Mouse (Mus musculus) T-helper 1 cell (primary cell): ENCODE measurements around the gene Nol9.

ENCODE experiments used
- in situ Hi-C: fragments of 300-600 bp; cut with MboI, MseI; formaldehyde crosslinking; loops from one replicate; pipeline ENCODE4 v1.15.1; 2025; ENCODE audit warnings: high pct_unique_total_duplicates

Gene Nol9

DNA sequence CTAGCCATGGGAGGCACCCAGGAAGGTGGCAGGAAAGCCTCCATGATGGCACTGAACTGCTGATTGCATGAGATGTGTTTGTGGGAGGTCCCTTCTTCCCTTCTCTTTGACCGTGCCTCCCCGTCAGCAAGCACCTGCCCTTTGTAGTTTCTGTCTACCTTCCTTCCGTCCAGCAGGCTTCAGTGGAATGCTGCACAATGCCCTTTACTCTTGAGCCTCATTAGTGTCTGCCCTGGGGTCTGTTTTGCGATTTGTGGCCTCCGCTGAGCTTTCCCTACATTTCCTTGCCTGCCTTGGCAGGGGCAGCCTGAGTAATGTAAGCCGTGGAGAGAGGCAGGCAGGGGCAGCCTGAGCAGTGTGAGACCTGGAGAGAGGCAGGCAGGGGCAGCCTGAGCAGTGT, 5.5 kb downstream of the Nol9 start:
- in situ Hi-C loops = no loop called here

DNA sequence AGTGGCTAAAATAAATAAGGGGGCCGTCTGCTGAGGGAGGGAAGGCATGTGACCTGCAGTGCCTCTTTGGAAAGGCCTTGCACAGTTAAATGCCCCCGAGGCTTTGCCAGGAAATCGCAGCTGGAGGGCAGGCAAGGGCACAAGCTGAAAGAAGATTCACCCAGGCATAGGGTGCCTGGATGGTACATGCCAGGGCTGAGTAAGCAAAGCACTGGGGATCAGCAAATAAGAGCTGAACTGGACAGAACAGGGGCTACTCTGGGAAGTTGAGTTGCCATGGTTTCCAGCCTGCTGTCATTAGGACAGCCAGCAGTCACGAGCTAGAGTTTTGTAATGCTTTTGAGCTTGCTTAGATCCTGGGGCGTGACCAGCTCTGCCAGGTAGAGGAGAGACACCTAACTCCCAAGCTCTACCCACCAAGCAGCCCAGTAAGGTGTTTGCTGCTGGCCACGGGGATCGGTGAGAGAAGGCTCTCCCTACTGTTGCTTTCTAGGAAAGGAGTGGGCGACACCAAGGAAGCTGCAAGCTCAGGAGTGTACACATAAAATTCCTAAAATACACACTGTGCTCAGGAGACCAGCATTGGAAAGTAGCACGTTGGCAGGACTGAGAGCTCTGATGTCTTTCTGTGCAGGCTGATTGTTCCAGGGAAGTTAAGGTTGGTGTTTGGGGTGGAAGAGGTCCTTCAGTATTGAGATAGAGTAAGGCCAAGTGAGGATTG, 23.4 kb downstream of the Nol9 start:
- in situ Hi-C loops = no loop called here

DNA sequence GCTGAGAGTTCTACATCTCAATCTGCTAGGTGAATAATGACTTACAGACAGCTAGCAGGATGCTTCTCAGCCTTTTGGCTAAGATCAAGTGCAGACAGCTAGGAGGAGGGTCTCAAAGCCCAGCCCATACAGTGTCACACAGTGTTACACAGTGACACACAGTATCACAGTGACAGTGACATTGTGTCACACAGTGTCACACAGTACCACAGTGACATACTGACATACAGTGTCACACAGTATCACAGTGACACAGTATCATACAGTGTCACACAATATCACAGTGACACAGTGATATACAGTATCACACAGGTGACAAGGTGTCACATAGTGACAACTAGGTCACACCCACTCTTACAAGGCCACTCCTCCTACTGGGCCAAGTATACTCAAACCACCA, 28.2 kb downstream of the Nol9 start:
- in situ Hi-C loops = no loop called here

DNA sequence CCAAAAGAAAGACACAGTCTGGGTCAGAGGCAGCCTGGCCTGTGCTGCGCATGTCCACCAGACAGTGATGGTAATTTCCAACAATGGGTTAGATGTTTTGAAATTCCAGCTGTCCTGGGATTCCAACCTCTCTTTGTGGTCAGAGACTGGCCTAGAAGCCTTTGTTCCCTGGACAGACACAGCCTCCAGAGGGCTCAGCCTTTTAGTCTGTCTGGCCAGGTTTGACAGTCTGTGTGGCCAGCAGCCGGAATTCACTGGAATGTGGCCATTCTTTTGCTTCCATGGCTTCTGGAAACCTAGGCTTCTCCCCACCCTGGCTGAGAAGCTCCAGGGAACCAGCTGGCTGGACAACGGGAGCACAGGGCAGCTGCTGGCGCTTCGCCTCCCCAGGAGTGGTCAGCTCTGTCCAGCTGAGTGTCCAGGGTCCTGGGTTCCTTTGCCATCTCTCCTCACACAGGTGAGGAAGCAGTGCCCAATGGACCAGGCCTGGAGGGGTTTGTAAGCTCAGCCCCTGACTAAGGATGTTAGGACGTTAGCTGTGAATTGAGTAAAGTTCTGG, 29.1 kb downstream of the Nol9 start:
- in situ Hi-C loops = no loop called here

DNA sequence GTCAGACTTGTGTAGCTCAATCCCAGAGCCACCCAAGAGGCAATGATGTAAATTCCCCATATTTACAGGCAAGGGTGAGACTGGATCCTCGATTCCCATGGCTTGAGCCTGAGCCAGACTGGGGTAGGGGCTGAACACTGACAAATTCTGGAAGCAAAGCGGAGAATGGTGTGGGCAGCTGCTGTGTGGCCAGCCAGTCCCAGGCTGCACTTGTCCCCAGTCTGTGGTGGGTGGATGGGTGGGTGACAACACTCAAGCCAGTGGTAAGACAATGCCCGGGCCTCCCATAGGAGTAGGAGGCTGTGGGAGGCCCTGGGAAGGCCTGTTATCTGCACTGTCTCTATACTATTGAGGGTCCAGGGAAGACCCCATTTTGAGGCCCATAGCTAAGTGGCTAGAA, 30.1 kb downstream of the Nol9 start:
- in situ Hi-C loops = no loop called here

DNA sequence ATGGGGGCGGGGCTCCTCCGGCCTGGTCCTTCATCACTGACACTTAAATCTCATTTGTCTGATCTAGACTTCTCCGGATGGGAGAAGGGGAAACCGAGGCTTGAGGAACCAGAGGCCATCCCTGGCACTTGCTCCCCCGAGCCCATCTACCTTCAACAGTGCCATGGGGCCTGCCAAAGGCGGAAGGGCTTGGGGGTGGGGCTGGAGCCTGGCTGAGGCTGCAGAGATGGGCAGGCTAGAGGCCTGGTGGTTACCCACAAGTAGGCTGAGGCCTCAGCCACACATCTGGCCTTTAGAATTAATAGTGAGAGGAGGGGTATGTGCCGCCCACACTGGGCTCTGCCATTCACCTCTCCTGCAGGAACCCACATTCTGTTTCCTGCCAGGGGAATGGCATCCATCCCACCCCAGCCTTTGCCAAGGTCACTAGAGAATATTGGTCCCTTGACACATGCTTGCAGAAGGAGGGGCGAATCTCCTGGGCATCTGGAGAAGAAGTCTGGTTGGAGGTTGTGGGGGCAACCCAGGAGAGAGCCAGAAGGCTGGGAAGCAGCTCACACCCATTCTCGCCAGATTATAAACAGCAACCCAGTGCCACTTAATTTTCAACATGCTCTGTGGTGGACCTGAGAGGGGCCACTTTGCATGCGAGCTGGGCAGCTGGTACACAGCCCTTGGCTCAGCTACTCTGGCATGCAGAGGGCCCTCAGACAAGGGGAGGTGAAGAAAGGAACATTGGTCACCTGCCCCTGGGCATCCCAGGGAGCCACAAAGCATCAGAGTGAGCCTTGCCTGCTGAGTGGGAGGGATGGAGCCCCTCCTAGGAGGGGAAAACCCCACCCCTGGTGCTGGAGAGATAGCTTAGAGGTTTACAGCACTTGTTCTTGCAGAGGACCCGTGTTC, 31.6 kb downstream of the Nol9 start:
- in situ Hi-C loops = no loop called here

DNA sequence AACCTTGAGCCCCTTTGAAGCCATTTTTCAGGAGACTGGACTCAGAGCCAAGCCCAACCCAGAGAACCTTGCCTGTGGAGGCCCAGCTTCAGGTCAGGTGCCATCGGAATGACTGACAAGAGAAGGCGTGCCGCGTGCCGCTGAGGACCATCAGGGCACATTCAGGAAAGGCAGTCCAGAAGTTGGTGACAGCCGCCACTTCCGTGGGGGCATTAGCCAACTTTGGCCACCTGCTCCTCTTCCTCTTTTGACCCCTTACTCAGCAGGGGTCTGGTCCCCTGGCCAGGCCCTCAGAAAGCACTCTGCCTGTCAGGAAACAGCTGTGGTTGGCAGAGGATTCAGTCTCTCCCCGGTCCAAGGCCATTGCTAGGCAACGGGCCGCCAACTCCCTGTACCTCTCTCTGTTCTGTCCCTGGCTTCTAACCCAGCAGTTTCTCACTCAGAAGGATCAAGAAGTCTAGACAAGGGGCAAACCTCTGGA, 33.0 kb downstream of the Nol9 start, which contains the start of gene Plekhg5:
Gene Plekhg5, plus strand, starts transcription at position 378 of the 481 bp plus-strand sequence.
- in situ Hi-C loops = no loop called here

DNA sequence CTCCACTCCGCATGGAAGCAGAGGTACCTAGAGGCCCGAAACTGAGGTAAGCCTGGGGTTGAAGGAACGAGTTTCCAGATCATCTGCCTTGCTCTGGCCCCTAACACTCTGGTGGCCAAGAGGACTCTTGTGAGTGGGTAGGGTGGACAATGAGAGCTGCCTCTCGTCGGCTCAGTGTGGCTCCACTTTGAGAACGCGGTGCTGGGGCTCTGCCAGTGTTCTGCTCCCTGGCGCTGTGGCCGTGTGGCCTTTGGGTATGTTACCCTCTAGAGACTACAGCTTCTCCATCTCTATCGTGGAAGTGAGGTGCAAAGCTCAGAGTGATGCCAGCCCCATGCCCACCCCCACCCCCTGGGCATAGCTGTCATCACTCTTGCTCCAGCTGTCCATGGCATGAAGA, 33.5 kb downstream of the Nol9 start:
- in situ Hi-C loops = no loop called here

DNA sequence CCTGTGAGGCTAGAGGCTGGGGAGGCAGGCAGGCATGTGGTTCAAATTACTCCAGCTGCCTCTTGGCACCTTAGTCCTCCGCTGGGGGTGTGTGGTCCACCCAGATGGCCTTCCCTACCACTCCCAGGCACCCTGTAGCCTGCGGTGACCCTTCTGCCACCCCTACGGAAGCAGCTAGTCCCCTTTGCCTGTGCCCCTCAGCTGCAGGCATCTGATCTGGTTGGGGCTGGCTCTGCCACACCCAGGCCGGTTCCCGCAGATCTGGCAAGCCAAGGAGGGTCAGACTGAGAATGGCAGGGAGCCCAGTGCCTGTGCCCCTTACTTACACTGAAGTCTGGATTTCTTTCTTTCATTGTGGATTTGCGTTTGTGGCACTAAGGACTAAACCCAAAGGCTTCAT, 34.6 kb downstream of the Nol9 start:
- in situ Hi-C loops = no loop called here

DNA sequence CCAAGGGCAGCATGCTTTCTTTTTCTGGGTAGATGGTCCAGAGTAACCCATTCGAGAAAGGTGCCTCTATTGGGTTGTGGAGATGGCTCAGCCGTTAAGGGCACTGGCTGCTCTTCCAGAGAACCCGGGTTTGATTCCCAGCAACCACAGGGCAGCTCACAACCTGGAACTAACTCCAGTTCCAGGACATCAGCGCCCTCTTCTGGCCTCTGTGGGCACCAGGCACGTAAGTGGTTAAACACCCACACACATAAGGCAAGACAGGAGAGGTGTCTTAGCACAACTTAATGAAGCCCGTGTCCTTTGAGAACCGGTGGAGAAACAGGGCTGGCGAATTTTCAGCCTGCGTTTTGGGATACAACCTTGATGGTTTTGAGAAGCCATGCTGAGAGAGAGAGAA, 35.4 kb downstream of the Nol9 start:
- in situ Hi-C loops = no loop called here

DNA sequence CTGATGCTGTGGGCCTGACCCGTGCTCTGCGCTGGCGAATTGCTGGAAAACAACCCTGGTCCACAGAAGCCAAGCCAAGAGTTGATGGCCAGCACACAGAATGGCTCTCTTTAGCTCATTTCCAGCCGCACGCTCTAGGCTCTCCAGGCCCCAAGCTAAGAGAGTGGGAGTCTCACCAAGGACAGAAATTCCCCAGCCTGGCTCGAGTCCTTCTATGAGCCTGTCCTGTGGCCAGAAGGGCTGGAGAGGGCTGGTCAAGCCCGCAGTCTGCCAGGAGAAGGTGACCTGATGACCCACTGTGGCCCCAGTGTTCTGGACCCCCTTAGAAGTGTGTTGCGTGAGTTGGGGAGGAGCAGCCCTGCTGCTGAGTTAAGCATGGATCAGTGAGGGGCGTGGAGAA, 38.1 kb downstream of the Nol9 start:
- in situ Hi-C loops = no loop called here

DNA sequence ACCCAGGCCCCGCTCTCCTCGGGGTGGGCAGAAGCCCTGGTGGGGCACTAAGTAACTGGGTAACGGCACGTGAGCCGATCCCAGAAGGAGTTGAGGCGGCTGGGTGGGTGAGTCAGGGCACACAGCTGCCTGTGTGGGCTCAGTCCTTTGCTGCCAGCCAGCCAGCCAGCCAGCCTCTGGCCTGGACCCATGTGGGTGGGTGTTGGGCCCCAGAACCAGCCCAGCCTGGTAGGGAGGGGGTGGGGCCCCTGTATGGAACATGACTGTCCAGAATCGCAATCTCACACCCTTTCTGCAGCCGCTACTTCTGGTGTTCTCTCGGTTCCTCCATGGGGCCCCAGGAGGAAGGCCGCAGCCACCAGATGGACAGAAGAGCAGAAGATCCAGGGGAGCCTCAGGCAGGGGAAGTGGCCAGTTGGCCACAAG, 39.0 kb downstream of the Nol9 start:
- in situ Hi-C loops = no loop called here

DNA sequence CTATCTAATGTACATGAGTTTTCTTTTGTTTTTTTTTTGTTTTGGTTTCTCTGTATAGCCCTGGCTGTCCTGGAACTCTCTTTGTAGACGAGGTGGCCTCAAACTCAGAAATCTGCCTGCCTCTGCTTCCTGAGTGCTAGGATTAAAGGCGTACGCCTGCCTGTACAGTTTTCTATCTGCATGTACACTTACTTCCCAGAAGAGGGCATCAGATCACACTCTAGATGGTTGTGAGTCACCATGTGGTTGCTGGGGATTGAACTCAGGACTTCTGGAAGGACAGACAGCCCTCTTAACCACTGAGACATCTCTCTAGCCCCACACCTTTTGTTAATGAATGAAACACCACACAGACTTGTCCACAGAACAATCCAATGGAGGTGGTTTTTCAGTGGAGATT, 40.1 kb downstream of the Nol9 start:
- in situ Hi-C loops = no loop called here

DNA sequence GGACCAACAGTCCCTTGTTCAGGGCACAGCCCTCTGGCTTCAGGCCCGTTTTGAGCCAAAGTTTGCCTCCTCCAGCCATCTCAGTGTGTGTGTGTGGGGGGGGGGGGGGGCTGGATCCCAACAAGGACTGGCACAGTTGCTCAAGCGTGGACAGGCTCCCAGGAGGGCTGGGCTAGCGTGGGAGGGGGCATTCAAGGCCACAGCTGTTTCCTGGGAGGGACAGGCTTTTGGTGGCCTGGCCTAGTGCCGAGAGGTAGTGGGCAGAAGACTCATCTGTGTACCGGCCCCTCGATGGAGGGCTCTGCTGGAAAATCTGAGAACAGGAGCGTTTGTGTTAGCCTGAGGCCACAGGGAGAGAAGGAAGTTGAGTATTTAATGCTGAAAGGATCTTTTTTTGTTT, 40.8 kb downstream of the Nol9 start:
- in situ Hi-C loops = no loop called here

DNA sequence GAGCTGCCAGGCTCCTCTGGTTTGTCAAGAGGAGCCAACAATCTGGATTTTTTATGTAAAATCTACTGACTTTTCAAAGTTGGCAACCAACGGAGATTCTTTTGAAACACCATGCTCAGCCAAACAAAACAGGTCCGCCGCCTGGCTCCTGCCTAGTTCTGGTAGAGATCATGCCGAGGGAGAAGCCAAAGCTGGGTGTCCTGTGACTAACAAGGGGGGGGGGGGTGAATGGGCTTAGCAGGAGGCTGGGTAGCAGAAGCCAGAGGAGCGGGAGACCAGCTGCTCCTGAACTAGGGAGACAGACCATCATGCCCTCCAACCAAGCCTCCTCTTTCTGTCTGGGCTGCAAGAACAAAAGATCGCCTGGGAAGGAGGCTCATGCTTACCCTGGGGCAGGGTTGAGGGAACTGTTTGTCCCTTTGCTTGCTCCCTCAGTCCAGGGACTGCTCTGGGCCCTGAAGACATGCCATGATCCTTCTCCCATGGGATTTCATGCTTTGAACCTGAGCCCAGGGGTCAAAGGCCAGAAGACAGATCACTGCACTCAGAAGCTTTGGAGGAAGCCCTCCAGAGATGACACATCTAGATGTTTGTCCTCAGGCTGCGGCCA, 44.6 kb downstream of the Nol9 start:
- in situ Hi-C loops = no loop called here

DNA sequence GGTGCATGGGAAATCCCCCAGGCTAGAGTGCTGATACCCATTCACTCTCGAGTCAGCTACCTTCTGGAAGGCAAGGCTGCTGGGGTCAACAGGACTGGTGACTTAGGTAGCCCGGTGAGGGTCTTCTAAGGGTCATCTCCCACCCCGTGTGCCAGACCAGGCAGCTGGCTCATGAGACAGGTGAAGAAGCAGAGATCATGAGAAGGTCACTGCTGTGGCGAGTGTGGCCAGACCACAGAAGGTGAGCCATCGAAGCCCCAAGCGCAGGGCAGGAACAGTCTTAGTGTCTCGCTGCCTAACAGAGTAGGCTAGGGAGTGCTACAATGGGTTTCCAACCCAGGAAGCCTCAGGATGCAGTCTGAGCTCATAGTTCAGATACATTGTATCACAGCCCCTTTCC, 45.5 kb downstream of the Nol9 start:
- in situ Hi-C loops = no loop called here

DNA sequence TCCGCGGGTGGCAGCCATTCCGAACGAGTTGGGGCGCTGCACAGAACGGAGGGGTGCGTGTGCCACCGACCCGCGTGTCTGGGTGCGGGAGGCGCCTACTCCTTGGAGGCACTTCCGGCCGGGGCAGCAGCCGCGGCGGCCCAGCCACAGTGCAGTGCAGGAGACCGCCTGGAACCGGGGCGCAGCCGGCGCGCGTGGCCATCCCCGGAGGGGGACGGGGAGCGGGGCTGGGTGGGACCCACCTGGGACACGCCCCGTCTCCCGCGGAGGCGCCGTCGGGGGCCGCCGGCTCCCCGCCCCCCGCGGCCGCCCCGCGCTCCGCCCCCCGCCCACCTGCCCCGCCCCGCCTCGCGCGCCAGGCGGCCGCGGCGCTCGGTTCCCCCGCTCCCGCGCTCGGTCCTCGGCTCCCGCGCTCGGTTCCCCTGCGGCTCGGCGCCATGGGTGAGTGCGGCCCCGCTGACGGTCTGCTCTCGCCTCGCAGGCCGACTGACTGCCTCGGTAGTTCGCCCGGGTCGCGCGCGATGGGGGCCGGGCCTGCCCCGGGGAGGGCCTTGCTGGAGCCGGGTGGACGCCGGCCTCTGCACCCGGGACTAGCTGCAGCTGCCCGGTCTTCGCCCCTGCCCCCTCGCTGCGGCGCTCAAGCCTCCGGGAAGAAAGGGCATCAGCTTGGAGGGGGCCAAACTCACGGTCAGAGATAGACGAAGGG, 47.5 kb downstream of the Nol9 start:
- in situ Hi-C loops = no loop called here

DNA sequence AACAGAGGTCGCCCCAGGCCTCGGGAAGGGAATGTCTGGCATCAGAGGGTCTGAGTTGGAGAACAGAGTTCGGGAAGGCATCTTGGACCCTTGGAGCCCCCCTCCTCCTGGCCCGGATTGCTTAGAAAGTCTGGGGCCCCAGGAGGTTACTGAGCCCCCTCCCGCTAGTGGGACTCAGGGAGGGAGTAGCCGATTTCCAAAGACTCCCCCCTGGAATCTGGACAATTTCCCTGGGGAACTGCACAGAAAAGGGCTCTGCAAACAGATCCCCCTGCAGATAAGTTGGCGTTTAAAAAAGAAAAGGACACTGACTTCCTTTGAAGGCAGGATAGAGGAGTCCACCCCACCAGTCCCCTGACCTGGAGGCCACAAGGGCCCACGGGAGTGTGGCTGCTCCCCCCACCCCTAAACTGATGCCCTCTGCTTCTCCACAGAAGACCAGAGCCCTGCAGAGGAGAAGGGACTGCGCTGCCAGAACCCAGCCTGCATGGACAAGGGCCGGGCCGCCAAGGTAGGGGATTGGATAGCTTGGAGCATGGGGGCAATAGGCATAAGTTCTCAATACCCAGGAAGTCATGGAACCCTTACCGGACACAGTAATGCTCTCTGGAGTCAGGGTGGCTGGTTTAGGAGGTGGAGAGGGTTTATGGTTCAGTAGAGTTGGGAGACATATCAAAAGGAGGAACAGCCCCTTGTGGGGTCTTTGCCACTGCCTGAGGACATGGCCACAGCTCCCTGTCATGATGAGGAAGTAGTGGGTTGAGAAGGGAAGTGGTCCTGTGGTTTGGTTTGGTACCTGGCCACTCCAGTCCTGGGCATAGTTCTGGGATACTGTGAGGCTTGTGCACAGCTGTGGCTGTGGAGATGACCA, 48.3 kb downstream of the Nol9 start:
- in situ Hi-C loops = no loop called here

DNA sequence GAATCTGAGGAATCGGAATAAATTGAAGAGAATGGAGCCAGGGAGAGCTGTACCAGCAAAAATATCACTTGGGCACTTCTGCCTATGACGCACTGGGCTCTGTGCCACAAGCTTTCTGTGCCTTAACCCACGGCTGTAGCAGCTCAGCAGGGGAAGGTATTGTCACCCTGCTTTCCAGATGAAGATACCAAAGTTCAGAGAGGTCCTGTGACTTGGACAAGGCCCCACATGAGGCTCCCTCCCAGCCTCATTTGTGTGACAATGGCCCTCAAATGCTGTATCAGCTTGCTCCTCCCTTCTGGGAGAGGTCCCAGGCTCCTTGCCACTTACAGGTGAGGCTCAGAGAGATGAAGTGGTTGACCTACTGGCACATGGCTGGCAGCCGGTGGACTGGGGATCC, 49.0 kb downstream of the Nol9 start:
- in situ Hi-C loops = no loop called here

DNA sequence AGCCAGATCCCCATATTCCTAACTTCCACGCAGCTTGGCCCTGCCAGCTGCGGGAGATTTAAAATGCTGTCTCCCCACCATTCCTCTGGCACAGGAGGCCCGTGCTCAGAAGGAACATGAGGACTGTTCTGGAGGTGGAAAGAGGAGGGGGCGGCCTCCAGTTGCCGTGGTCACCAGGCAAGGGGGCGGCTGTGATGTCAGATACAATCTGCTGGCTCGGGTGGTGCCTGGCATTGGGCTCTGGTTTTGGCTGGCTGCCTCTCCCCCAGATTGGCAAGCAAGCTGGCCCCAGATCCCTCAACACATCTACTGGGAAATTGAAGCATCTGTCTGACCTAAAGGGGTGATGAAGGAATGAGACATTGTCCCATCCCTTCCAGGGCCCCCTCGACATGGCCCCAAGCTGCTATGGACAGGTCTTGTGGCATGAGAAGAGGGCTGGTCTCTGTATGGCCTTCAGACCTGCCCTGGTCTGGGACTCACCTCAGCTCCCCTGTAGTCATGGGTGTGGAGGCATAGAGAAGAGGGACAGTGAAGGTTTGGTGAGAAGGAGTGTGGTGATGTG, 49.5 kb downstream of the Nol9 start:
- in situ Hi-C loops = no loop called here
